11 mouse cellular contexts compared by ENCODE assay signal in genomic region chr10:75054125-75054524, GRCm38 (mm10). TPM values are rescaled to one million over a fixed set of nuclear protein-coding genes. Genes with fewer than 3 reads are reported as not detected.
DNase-seq lines count a peak whose midpoint lies in the region; ATAC-seq and TF ChIP-seq lines count a peak whose summit lies in the region.
"Had no signal": no experiment of that assay in that cellular context is flagged by ENCODE, and none has a peak within 500 bp of the region (broad histone marks: within the 10 kb centered on the region; RNA-seq: fewer than 3 reads in every experiment).

No protein-coding gene starts in this region.

- no peak overlapping the region for H3K9ac ChIP-seq in stomach, embryonic 15.5 days
- H3K9ac ChIP-seq in stomach, postnatal 0 days (ENCODE audit: low read length), result no peak overlapping the region
- H3K9ac ChIP-seq in liver, postnatal 0 days (replicated peaks), result no peak overlapping the region; the same call in 1 of the 2 replicates
- H3K9ac ChIP-seq: neural tube, embryonic 13.5 days had no signal

- no peak for TF ChIP-seq CTCF in stomach, postnatal 0 days (IDR thresholded peaks at IDR 0.05; ENCODE audit: low read depth)
- no peak for TF ChIP-seq CTCF in liver, postnatal 0 days (IDR thresholded peaks at IDR 0.05; ENCODE audit: low read depth)

- H3K9me3 ChIP-seq in stomach, embryonic 15.5 days, result no peaks in the 10 kb centered on the region
- H3K9me3 ChIP-seq in stomach, postnatal 0 days (ENCODE audit: control insufficient read depth, low read length), result no peaks in the 10 kb centered on the region
- H3K9me3 ChIP-seq in liver, postnatal 0 days (ENCODE audit: low read length), result no peaks in the 10 kb centered on the region
- H3K9me3 ChIP-seq: neural tube, embryonic 13.5 days had no signal

- WGBS in stomach, embryonic 15.5 days, result 45% methylated on average over 6 of the region's 6 CpGs
- WGBS in stomach, postnatal 0 days, result 47% methylated on average over 6 of the region's 6 CpGs
- 16% methylated on average over 6 of the region's 6 CpGs for WGBS in liver, postnatal 0 days (ENCODE audit: insufficient replicate concordance)

- 0 out of 2 replicates have a peak, but pooled peaks have one; percentile 16 for ATAC-seq in stomach, embryonic 15.5 days (ENCODE audit: insufficient read depth, low FRiP score, low read depth)
- ATAC-seq in stomach, postnatal 0 days (ENCODE audit: low FRiP score, low TSS enrichment), result no peak
- ATAC-seq in liver, postnatal 0 days, result peak; percentile 48

- intact Hi-C loops in left cerebral cortex, postnatal 14 days (cut with DNase I), result no loop called here

- 0 out of 2 replicates have a peak, but pooled peaks cover 8% of the 10 kb centered on the region for H3K4me1 ChIP-seq in stomach, embryonic 15.5 days
- no peaks in the 10 kb centered on the region for H3K4me1 ChIP-seq in stomach, postnatal 0 days (replicated peaks; ENCODE audit: control insufficient read depth, insufficient read depth)
- peaks cover 42% of the 10 kb centered on the region for H3K4me1 ChIP-seq in liver, postnatal 0 days (ENCODE audit: insufficient read depth)

- DNase-seq in cerebellum, adult 18-20 months, result peak; percentile 25 to 26
- DNase-seq in cerebellum, adult 11 months, result no peak
- no peak for DNase-seq in stomach, postnatal 0 days (ENCODE audit: low spot score)
- DNase-seq in liver, postnatal 0 days, result no peak
- no peak for DNase-seq in spleen, postnatal 10 days (ENCODE audit: low spot score in 2 of 2)
- DNase-seq in spleen, adult 18-20 months, result no peak
- DNase-seq in left cerebral cortex, postnatal 14 days (ENCODE audit: low spot score in 2 of 2), result no peak
- DNase-seq: layer of hippocampus, adult 9-11 months had no signal

- TF ChIP-seq EP300 in stomach, postnatal 0 days (optimal IDR thresholded peaks at IDR 0.05), result no peak
- no peak for TF ChIP-seq EP300 in liver, postnatal 0 days (IDR thresholded peaks at IDR 0.05; ENCODE audit: low read depth)

- no peak overlapping the region for H3K27ac ChIP-seq in stomach, embryonic 15.5 days
- H3K27ac ChIP-seq in stomach, postnatal 0 days (replicated peaks), result no peak overlapping the region
- peak overlapping the region; percentile 64 for H3K27ac ChIP-seq in liver, postnatal 0 days (ENCODE audit: low read depth)
- H3K27ac ChIP-seq: macrophage; neural tube, embryonic 13.5 days had no signal

- no peak overlapping the region for H3K4me3 ChIP-seq in stomach, embryonic 15.5 days (replicated peaks)
- H3K4me3 ChIP-seq in stomach, postnatal 0 days (ENCODE audit: low read depth, low read length), result no peak overlapping the region
- no peak overlapping the region for H3K4me3 ChIP-seq in liver, postnatal 0 days (ENCODE audit: low read depth, low read length)
- H3K4me3 ChIP-seq: neural tube, embryonic 13.5 days had no signal

- no peak overlapping the region for H3K4me2 ChIP-seq in stomach, embryonic 15.5 days
- H3K4me2 ChIP-seq in stomach, postnatal 0 days (replicated peaks; ENCODE audit: low read depth), result no peak overlapping the region
- no peak overlapping the region for H3K4me2 ChIP-seq in liver, postnatal 0 days (ENCODE audit: low read depth, low read length)
- H3K4me2 ChIP-seq: neural tube, embryonic 13.5 days had no signal

- no peaks in the 10 kb centered on the region for H3K36me3 ChIP-seq in stomach, embryonic 15.5 days
- H3K36me3 ChIP-seq in stomach, postnatal 0 days (ENCODE audit: control insufficient read depth, insufficient read depth, low read length), result no peaks in the 10 kb centered on the region
- no peaks in the 10 kb centered on the region for H3K36me3 ChIP-seq in liver, postnatal 0 days (replicated peaks; ENCODE audit: insufficient read depth, low read length)
- H3K36me3 ChIP-seq: neural tube, embryonic 13.5 days had no signal

- H3K27me3 ChIP-seq in stomach, embryonic 15.5 days (replicated peaks), result no peaks in the 10 kb centered on the region
- no peaks in the 10 kb centered on the region for H3K27me3 ChIP-seq in stomach, postnatal 0 days (ENCODE audit: control insufficient read depth, insufficient read depth, low read length)
- H3K27me3 ChIP-seq in liver, postnatal 0 days (ENCODE audit: insufficient read depth, low read length), result no peaks in the 10 kb centered on the region
- H3K27me3 ChIP-seq: neural tube, embryonic 13.5 days had no signal

RNA-seq across cellular contexts. Expression of gene Bcr, which starts 6.3 kb away (rescaled TPM):
- polyA plus RNA-seq in stomach, embryonic 15.5 days (2015; fragmentation: Nextera tagmentation; extraction: Ambion mirVana), result 7.5 and 8.9 TPM in 2 replicates
- 4.5 and 4.7 TPM in 2 replicates for polyA plus RNA-seq in stomach, postnatal 0 days (2015; fragmentation: Nextera tagmentation; extraction: Ambion mirVana)
- 3.4 and 3.6 TPM in 2 replicates for polyA plus RNA-seq in liver, postnatal 0 days (2015; fragmentation: Nextera tagmentation; extraction: Ambion mirVana)
- total RNA-seq in left cerebral cortex, postnatal 14 days (2021), result 10 to 100 TPM; 82.9 to 84.1 TPM

RNA-seq across cellular contexts. Expression of gene Rab36, which starts 17.3 kb away (rescaled TPM):
- 6.9 and 7.6 TPM in 2 replicates for polyA plus RNA-seq in stomach, embryonic 15.5 days (2015; fragmentation: Nextera tagmentation; extraction: Ambion mirVana)
- 1.9 and 2.0 TPM in 2 replicates for polyA plus RNA-seq in stomach, postnatal 0 days (2015; fragmentation: Nextera tagmentation; extraction: Ambion mirVana)
- polyA plus RNA-seq in liver, postnatal 0 days (2015; fragmentation: Nextera tagmentation; extraction: Ambion mirVana), result 1.7 TPM in 2 replicates
- total RNA-seq in left cerebral cortex, postnatal 14 days (2021), result 10 to 100 TPM; 37.7 to 39.6 TPM

RNA-seq across cellular contexts. Expression of gene Rsph14, which starts 21.7 kb away (rescaled TPM):
- polyA plus RNA-seq in stomach, embryonic 15.5 days (2015; fragmentation: Nextera tagmentation; extraction: Ambion mirVana), result not detected in 2 replicates
- polyA plus RNA-seq in stomach, postnatal 0 days (2015; fragmentation: Nextera tagmentation; extraction: Ambion mirVana), result not detected in 2 replicates
- 0.20 TPM in 1 of 2 replicates, not detected in the other for polyA plus RNA-seq in liver, postnatal 0 days (2015; fragmentation: Nextera tagmentation; extraction: Ambion mirVana)
- 1 to 10 TPM in 1 of 2 experiments, under 1 TPM in 1; 0.93 to 1.1 TPM for total RNA-seq in left cerebral cortex, postnatal 14 days (2021)
- polyA plus RNA-seq: macrophage had no signal

Comparison
In these comparisons a context has a peak if more than half of its experiments do, and no peak if none do; other contexts are left out.
1. DNase-seq: peak in cerebellum, adult 18-20 months (2 of 2); none in cerebellum, adult 11 months (single experiment), stomach, postnatal 0 days (single experiment), liver, postnatal 0 days (single experiment), spleen, postnatal 10 days (0 of 2), spleen, adult 18-20 months (0 of 2) and left cerebral cortex, postnatal 14 days (0 of 2).